Mouse (Mus musculus) CH12.LX (cell line): ENCODE data around the gene Ccdc122. TPM values are rescaled to one million over a fixed set of nuclear protein-coding genes. Genes with fewer than 3 reads are reported as not detected.

ENCODE experiments used
- DNase-seq: peaks from one replicate; pipeline ENCODE4 v3.0.0-alpha.2; 2013; ENCODE audit errors: extremely low read depth
- H3K27ac ChIP-seq: 2 replicates; pipeline ENCODE4 v1.5.1; 2012; ENCODE audit warnings: low read depth, mild to moderate bottlenecking, control low read depth, moderate library complexity; ENCODE audit not compliant: insufficient read depth
- H3K27me3 ChIP-seq: replicated peaks from 2 replicates; pipeline ENCODE3; 2012; ENCODE audit warnings: inconsistent platforms
- H3K36me3 ChIP-seq, 2 experiments: replicated peaks in 1 of 2; 2 replicates each; pipeline versions ENCODE3 to v1.6.1; 2012; ENCODE audit warnings: inconsistent platforms in 1 of 2, low read length in 1 of 2, mild to moderate bottlenecking in 1 of 2, mixed read lengths in 1 of 2, moderate library complexity in 1 of 2; ENCODE audit not compliant: control insufficient read depth in 1 of 2, insufficient read depth in 1 of 2
- H3K4me1 ChIP-seq, 2 experiments: 2 replicates each; pipeline ENCODE4 v1.6.1; 2012; ENCODE audit warnings: inconsistent platforms in 1 of 2, moderate library complexity in 1 of 2; ENCODE audit not compliant: insufficient read depth in 2 of 2, control insufficient read depth in 1 of 2
- H3K4me2 ChIP-seq: 2 replicates; pipeline ENCODE4 v1.6.1; 2012; ENCODE audit warnings: low read depth, mild to moderate bottlenecking, control low read depth; ENCODE audit not compliant: poor library complexity, insufficient read depth, severe bottlenecking
- H3K4me3 ChIP-seq, 3 experiments: fragments of 150-350 bp in 1 of 3; sonication (generic) in 1 of 3; replicated peaks in 1 of 3; 2 replicates each; pipeline versions ENCODE3 to v1.5.1; 2011 to 2012; ENCODE audit warnings: low read depth in 2 of 3, low read length in 2 of 3, mild to moderate bottlenecking in 2 of 3, moderate library complexity in 2 of 3, control low read depth in 1 of 3, improper control_type of control experiment in 1 of 3, inconsistent platforms in 1 of 3, mixed read lengths in 1 of 3; ENCODE audit not compliant: poor library complexity in 1 of 3
- H3K79me2 ChIP-seq: replicated peaks from 2 replicates; pipeline ENCODE4 v1.6.1; 2012; ENCODE audit warnings: mild to moderate bottlenecking, moderate library complexity; ENCODE audit not compliant: control insufficient read depth, poor library complexity, insufficient read depth, severe bottlenecking; ENCODE audit errors: extremely low read depth
- H3K9ac ChIP-seq: 2 replicates; pipeline ENCODE4 v1.6.1; 2012; ENCODE audit warnings: low read depth, mild to moderate bottlenecking, control low read depth, moderate library complexity; ENCODE audit not compliant: insufficient read depth
- H3K9me3 ChIP-seq: replicated peaks from 2 replicates; pipeline ENCODE3; 2012; ENCODE audit warnings: low read length, inconsistent platforms, mixed read lengths
- CHD1 ChIP-seq: IDR thresholded peaks from 2 replicates; pipeline ENCODE4 v1.6.1; 2012; ENCODE audit warnings: low read depth, low read length, improper control_type of control experiment, inconsistent platforms
- CTCF ChIP-seq, 2 experiments: IDR thresholded peaks in 1 of 2; conservative IDR thresholded peaks in 1 of 2; 2 replicates each; pipeline ENCODE4 v1.5.1; 2011 to 2012; ENCODE audit warnings: low read depth in 2 of 2, low read length in 2 of 2, improper control_type of control experiment in 1 of 2, inconsistent platforms in 1 of 2, mild to moderate bottlenecking in 1 of 2, moderate library complexity in 1 of 2
- E2F4 ChIP-seq: IDR thresholded peaks from 2 replicates; pipeline ENCODE4 v1.6.1; 2011; ENCODE audit warnings: low read depth, low read length, improper control_type of control experiment; ENCODE audit not compliant: insufficient replicate concordance
- EP300 ChIP-seq: IDR thresholded peaks from 2 replicates; pipeline ENCODE4 v1.6.1; 2011; ENCODE audit warnings: low read length, improper control_type of control experiment
- ETS1 ChIP-seq: conservative IDR thresholded peaks from 2 replicates; pipeline ENCODE4 v1.6.1; 2012; ENCODE audit warnings: low read depth, mild to moderate bottlenecking, inconsistent platforms, low read length, improper control_type of control experiment, moderate library complexity
- IRF4 ChIP-seq: IDR thresholded peaks from 2 replicates; pipeline ENCODE4 v1.6.1; 2014; ENCODE audit warnings: low read depth, mild to moderate bottlenecking, inconsistent platforms, low read length, improper control_type of control experiment
- JUND ChIP-seq: conservative IDR thresholded peaks from 2 replicates; pipeline ENCODE4 v1.6.1; 2011; ENCODE audit warnings: low read depth, low read length, improper control_type of control experiment
- KAT2A ChIP-seq: IDR thresholded peaks from 2 replicates; pipeline ENCODE4 v1.6.1; 2012; ENCODE audit warnings: low read length, improper control_type of control experiment, inconsistent platforms; ENCODE audit not compliant: insufficient replicate concordance
- MAFK ChIP-seq: IDR thresholded peaks from 2 replicates; pipeline ENCODE4 v1.6.1; 2011; ENCODE audit warnings: low read length, improper control_type of control experiment; ENCODE audit not compliant: insufficient replicate concordance
- MAX ChIP-seq: IDR thresholded peaks from 2 replicates; pipeline ENCODE4 v1.6.1; 2011; ENCODE audit warnings: low read length, improper control_type of control experiment
- NRF1 ChIP-seq: IDR thresholded peaks from 2 replicates; pipeline ENCODE4 v1.6.1; 2014; ENCODE audit warnings: low read depth, mild to moderate bottlenecking, inconsistent platforms, low read length, improper control_type of control experiment, moderate library complexity
- POLR2A ChIP-seq: IDR thresholded peaks from 2 replicates; pipeline ENCODE4 v1.6.1; 2011; ENCODE audit warnings: low read depth, mild to moderate bottlenecking, improper control_type of control experiment, low read length
- POLR2AphosphoS2 ChIP-seq: IDR thresholded peaks from 2 replicates; pipeline ENCODE4 v1.6.1; 2011; ENCODE audit warnings: low read depth, low read length, improper control_type of control experiment
- RAD21 ChIP-seq: IDR thresholded peaks from 2 replicates; pipeline ENCODE4 v1.6.1; 2011; ENCODE audit warnings: low read depth, mild to moderate bottlenecking, low read length, improper control_type of control experiment, moderate library complexity
- RCOR1 ChIP-seq: conservative IDR thresholded peaks from 2 replicates; pipeline ENCODE4 v1.6.1; 2012; ENCODE audit warnings: low read depth, mild to moderate bottlenecking, inconsistent platforms, low read length, improper control_type of control experiment
- SIN3A ChIP-seq: IDR thresholded peaks from 2 replicates; pipeline ENCODE4 v1.6.1; 2012; ENCODE audit warnings: low read length, improper control_type of control experiment, inconsistent platforms
- SMC3 ChIP-seq: IDR thresholded peaks from 2 replicates; pipeline ENCODE4 v1.6.1; 2011; ENCODE audit warnings: low read depth, low read length, improper control_type of control experiment
- TBP ChIP-seq: conservative IDR thresholded peaks from 2 replicates; pipeline ENCODE4 v1.6.1; 2011; ENCODE audit warnings: low read depth, low read length, improper control_type of control experiment
- TCF12 ChIP-seq: IDR thresholded peaks from 2 replicates; pipeline ENCODE4 v1.6.1; 2014; ENCODE audit warnings: low read depth, mild to moderate bottlenecking, inconsistent platforms, low read length, improper control_type of control experiment
- UBTF ChIP-seq: IDR thresholded peaks from 2 replicates; pipeline ENCODE4 v1.6.1; 2012; ENCODE audit warnings: low read depth, mild to moderate bottlenecking, inconsistent platforms, low read length, improper control_type of control experiment, moderate library complexity
- USF1 ChIP-seq: IDR thresholded peaks from 2 replicates; pipeline ENCODE4 v1.6.1; 2014; ENCODE audit warnings: low read depth, mild to moderate bottlenecking, inconsistent platforms, low read length, improper control_type of control experiment
- USF2 ChIP-seq: conservative IDR thresholded peaks from 2 replicates; pipeline ENCODE4 v1.6.1; 2011; ENCODE audit warnings: low read depth, low read length, improper control_type of control experiment
- ZNF384 ChIP-seq: IDR thresholded peaks from 2 replicates; pipeline ENCODE4 v1.6.1; 2012; ENCODE audit warnings: low read depth, low read length, improper control_type of control experiment, inconsistent platforms
- dilution Hi-C: fragments of 300-500 bp; cut with MboI; formaldehyde crosslinking; loops from 2 replicates; pipeline ENCODE4 v1.14.3; 2020; ENCODE audit warnings: low sequenced_read_pairs; ENCODE audit not compliant: extremely low pct_unique_long_range_greater_than_20kb, extremely low pct_ligation_motif_present
- in situ Hi-C: fragments of 300-500 bp; cut with MboI; formaldehyde crosslinking; loops from 3 replicates; pipeline ENCODE4 v1.14.3; 2019; ENCODE audit warnings: low sequenced_read_pairs, low pct_ligation_motif_present, low pct_unique_long_range_greater_than_20kb, mixed read lengths
- polyA plus RNA-seq: library from polyadenylated mRNA; unstranded; fragments of >175 nt; gene quantifications from 2 replicates; pipeline ENCODE4 v1.2.1, GENCODE M21; 2012; ENCODE audit warnings: low read depth; ENCODE audit not compliant: insufficient read length
- total RNA-seq, 2 experiments: library from RNA; depleted of rRNA; stranded (reverse); fragments of 300-350 nt in 1 of 2; fragments of >200 nt in 1 of 2; gene quantifications; 2 replicates each; pipeline ENCODE4 v1.2.3; 2012 to 2014

Ccdc122 gene
- total and polyA plus RNA-seq, 3 experiments = 4.7 to 21.8 (median 11.6) TPM

DNA sequence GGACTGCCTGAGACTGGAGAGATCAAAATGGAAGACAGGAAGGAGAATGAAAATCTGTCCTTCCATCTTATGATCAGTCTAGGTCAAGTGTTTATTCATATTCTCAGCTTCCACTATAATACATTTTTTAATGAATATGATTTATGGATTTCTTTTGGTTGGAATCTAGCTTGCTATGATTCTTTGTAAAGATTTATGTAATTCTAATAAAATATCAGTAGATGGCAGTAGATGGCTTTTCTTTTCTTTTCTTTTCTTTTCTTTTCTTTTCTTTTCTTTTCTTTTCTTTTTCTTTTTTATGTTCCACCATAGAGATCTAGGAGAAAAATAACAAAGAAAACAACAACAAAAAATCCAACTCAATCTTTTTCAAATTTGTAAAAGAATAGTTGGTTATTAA lies 16.7 kb downstream of the Ccdc122 start:
- no peaks in the 10 kb centered on the region for H3K79me2 ChIP-seq
- no peak overlapping the region for H3K27ac ChIP-seq
- no peak overlapping the region for H3K4me3 ChIP-seq
- H3K4me2 ChIP-seq = no peak overlapping the region
- H3K9me3 ChIP-seq = peaks cover 6% of the 10 kb centered on the region
- no peaks in the 10 kb centered on the region for H3K27me3 ChIP-seq
- dilution Hi-C loops = no loop called here
- DNase-seq = no peak
- TF ChIP-seq RAD21 (peak; percentile 26), MAX (no peak)
- H3K36me3 ChIP-seq = peaks cover 0 to 6% of the 10 kb centered on the region in 2 experiments
- in situ Hi-C loops = no loop called here
- no peaks in the 10 kb centered on the region for H3K4me1 ChIP-seq
- no peak overlapping the region for H3K9ac ChIP-seq

DNA sequence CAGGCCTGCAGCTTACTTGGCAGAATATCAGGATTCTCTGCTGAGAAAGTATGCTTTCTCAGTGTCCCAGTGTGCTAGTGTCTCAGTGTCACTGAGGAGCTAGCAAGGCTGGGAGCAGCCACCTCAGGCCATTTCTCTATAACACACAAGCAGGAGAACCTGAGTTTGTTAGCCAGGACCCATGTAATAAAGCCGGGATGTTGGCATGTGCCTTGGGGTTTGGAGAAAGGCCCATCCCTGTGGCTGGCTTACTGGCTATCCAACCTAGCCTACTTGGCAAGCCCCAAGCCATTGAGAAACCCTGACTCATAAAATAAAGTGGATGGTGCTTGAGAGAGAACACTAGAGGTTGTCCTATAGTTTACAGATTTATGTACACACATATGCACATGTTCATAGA lies 32.8 kb downstream of the Ccdc122 start:
- no peak for DNase-seq
- Histone ChIP-seq H3K27ac (no peak overlapping the region), H3K9me3 (no peaks in the 10 kb centered on the region), H3K4me1 (peaks cover 0 to 2% of the 10 kb centered on the region in 2 experiments; a peak in 1 of 4 replicates), H3K27me3 (no peaks in the 10 kb centered on the region), H3K36me3 (peaks cover 0 to 4% of the 10 kb centered on the region in 2 experiments), H3K4me2 (no peak overlapping the region), H3K4me3 (no peak overlapping the region), H3K9ac (no peak overlapping the region), H3K79me2 (no peaks in the 10 kb centered on the region)
- dilution Hi-C loops (no loop called here), in situ Hi-C loops (no loop called here)
- TF ChIP-seq NRF1 (no peak), CHD1 (no peak), CTCF (conservative IDR thresholded peaks at IDR 0.05 in 1 of 2, IDR thresholded peaks at IDR 0.05 in 1 of 2; ENCODE audit: low read depth in 2 of 2, low read length in 2 of 2) (no peak), E2F4 (no peak), EP300 (no peak), UBTF (no peak), KAT2A (no peak)

DNA sequence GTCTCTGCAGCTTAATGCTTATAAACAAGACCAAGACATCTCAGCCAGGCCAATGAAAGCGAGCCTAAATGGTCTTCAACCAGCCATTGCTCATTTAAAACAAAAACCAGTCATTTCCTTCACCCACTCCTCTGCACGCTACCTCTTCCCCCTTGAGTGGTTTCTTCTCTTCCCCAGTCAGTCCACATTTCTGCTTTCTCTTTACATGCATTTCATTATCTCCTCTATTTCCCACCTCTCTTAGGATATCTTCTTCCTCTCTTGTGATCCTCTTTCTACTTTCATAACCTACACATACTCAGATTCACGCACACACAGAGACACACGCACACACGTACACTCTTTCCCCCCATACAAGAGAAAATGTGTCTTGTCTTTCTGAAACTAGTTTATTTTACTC lies 44.7 kb downstream of the Ccdc122 start:
- dilution Hi-C loops = no loop called here
- peak; percentile 33 for DNase-seq

More for the DNA sequence above, 44.7 kb downstream of the Ccdc122 start:
- H3K79me2 ChIP-seq = no peaks in the 10 kb centered on the region
- no peak overlapping the region for H3K4me2 ChIP-seq
- H3K9me3 ChIP-seq = no peaks in the 10 kb centered on the region
- H3K9ac ChIP-seq = no peak overlapping the region
- in situ Hi-C loops = no loop called here
- no peak overlapping the region for H3K4me3 ChIP-seq
- no peaks in the 10 kb centered on the region for H3K27me3 ChIP-seq
- H3K36me3 ChIP-seq = peaks cover 0 to 6% of the 10 kb centered on the region in 2 experiments
- peaks cover 0 to 10% of the 10 kb centered on the region in 2 experiments; a peak in 2 of 4 replicates for H3K4me1 ChIP-seq
- H3K27ac ChIP-seq = no peak overlapping the region
- TF ChIP-seq SMC3 = no peak
- TF ChIP-seq TCF12 = no peak
- no peak for TF ChIP-seq KAT2A
- no peak for TF ChIP-seq POLR2AphosphoS2
- no peak for TF ChIP-seq USF2
- no peak for TF ChIP-seq ETS1
- TF ChIP-seq MAFK = no peak
- no peak for TF ChIP-seq USF1
- no peak for TF ChIP-seq RCOR1
- TF ChIP-seq MAX = no peak
- no peak for TF ChIP-seq UBTF
- TF ChIP-seq IRF4 = no peak
- no peak for TF ChIP-seq E2F4
- TF ChIP-seq JUND = no peak
- no peak for TF ChIP-seq POLR2A
- TF ChIP-seq TBP = no peak
- TF ChIP-seq ZNF384 = no peak
- TF ChIP-seq SIN3A = no peak
- TF ChIP-seq RAD21 = no peak
